Mouse (Mus musculus): ENCODE results near the gene Col18a1.

The Col18a1 gene

GRCm38 (mm10) chr10:77133951-77134806 lies 32.2 kb downstream of the Col18a1 start:
- no peak for DNase-seq

- no peak for DNase-seq
Measured at GRCm38 (mm10) chr10:77132118-77132517, 34.2 kb downstream of the Col18a1 start.

- no peak for DNase-seq
Measured at GRCm38 (mm10) chr10:77131536-77131935, 34.8 kb downstream of the Col18a1 start.

GRCm38 (mm10) chr10:77130561-77131240 lies 35.6 kb downstream of the Col18a1 start:
- DNase-seq, result peak; percentile 50 to 58

- no peak for DNase-seq
Measured at GRCm38 (mm10) chr10:77129637-77130410, 36.5 kb downstream of the Col18a1 start.

GRCm38 (mm10) chr10:77127926-77128325 lies 38.4 kb downstream of the Col18a1 start:
- no peak for DNase-seq

GRCm38 (mm10) chr10:77126590-77126989 lies 39.8 kb downstream of the Col18a1 start:
- DNase-seq, result no peak

GRCm38 (mm10) chr10:77125078-77125731 lies 41.1 kb downstream of the Col18a1 start:
- DNase-seq, result no peak

GRCm38 (mm10) chr10:77123953-77124352 lies 42.4 kb downstream of the Col18a1 start:
- DNase-seq, result no peak

- no peak for DNase-seq
Measured at GRCm38 (mm10) chr10:77121287-77122022, 44.9 kb downstream of the Col18a1 start.

GRCm38 (mm10) chr10:77120501-77120900 lies 45.8 kb downstream of the Col18a1 start:
- no peak for DNase-seq

GRCm38 (mm10) chr10:77119437-77119836 lies 46.9 kb downstream of the Col18a1 start:
- DNase-seq, result no peak

GRCm38 (mm10) chr10:77118361-77118760 lies 48.0 kb downstream of the Col18a1 start:
- no peak for DNase-seq

GRCm38 (mm10) chr10:77116537-77117455 lies 49.6 kb downstream of the Col18a1 start:
- DNase-seq, result no peak

- DNase-seq, result no peak
Measured at GRCm38 (mm10) chr10:77113489-77114240, 52.7 kb downstream of the Col18a1 start.

GRCm38 (mm10) chr10:77111550-77112249 lies 54.6 kb downstream of the Col18a1 start:
- DNase-seq, result no peak

- no peak for DNase-seq
Measured at GRCm38 (mm10) chr10:77110843-77111242, 55.5 kb downstream of the Col18a1 start.

- DNase-seq, result no peak
Measured at GRCm38 (mm10) chr10:77110010-77110409, 56.3 kb downstream of the Col18a1 start.

- no peak for DNase-seq
Measured at GRCm38 (mm10) chr10:77108106-77108505, 58.2 kb downstream of the Col18a1 start.

Data from thymus, adult 18-20 months (tissue).